In the genomic region with DNA sequence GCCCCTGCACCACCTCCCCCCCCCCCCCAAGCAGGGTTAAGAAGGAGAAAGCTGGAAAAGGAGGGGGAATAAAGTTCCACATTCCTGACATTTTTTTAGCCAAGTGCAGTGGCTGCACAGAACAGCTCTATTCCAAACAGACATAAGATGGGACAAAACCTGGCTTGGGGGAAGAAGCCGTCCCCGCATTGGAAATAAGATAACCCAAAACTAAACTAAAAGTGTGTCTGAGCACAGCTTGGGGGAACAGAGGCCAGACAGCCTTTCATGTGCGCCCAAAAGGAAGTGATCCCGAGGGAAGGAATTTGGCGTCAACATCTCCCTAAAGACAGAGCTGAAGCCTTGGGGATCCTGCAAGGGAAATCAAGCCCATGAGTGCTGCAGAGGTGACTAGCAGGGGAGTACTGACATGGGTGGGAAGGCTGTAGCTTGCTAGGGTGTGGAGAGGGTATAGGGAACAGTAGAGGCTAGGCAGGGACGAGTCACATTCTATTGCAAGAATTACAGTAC, we compare ENCODE assay signal across 9 mouse cellular contexts. TPM values are rescaled to one million over a fixed set of nuclear protein-coding genes. Genes with fewer than 3 reads are reported as not detected.
DNase-seq lines count a peak whose midpoint lies in the region; ATAC-seq and TF ChIP-seq lines count a peak whose summit lies in the region.
"Had no signal": no experiment of that assay in that cellular context is flagged by ENCODE, and none has a peak within 500 bp of the region (broad histone marks: within the 10 kb centered on the region; RNA-seq: fewer than 3 reads in every experiment).

No protein-coding gene starts in this region.

- no peaks in the 10 kb centered on the region for H3K27me3 ChIP-seq in kidney, embryonic 14.5 days (ENCODE audit: control insufficient read depth, insufficient read depth, low read length)
- no peaks in the 10 kb centered on the region for H3K27me3 ChIP-seq in forebrain, embryonic 13.5 days
- no peaks in the 10 kb centered on the region for H3K27me3 ChIP-seq in kidney, postnatal 0 days (ENCODE audit: insufficient read depth, low read length)
- H3K27me3 ChIP-seq in neural tube, embryonic 14.5 days (ENCODE audit: control insufficient read depth, insufficient read depth, low read length) = no peaks in the 10 kb centered on the region
- H3K27me3 ChIP-seq: Patski had no signal

- TF ChIP-seq CTCF in kidney, postnatal 0 days (IDR thresholded peaks at IDR 0.05; ENCODE audit: low read depth) = no peak

- no peak for DNase-seq in kidney, postnatal 14 days
- peak; percentile 74 for DNase-seq in kidney, postnatal 0 days (ENCODE audit: low spot score)
- DNase-seq in left cerebral cortex, adult 9 months (ENCODE audit: low spot score in 2 of 2) = no peak
- DNase-seq in adrenal gland, adult 18-20 months (ENCODE audit: low spot score in 2 of 2) = no peak
- no peak for DNase-seq in gastrocnemius, postnatal 36 days

- intact Hi-C loops in gastrocnemius, postnatal 36 days (cut with DNase I) = loop anchor here (5.0 kb wide), 2 partner anchors 64 to 124 kb away; partner anchors contain the start of gene Efhc1

- peaks cover 46% of the 10 kb centered on the region for H3K4me1 ChIP-seq in kidney, embryonic 14.5 days (ENCODE audit: control insufficient read depth, insufficient read depth, low read length)
- H3K4me1 ChIP-seq in forebrain, embryonic 13.5 days = peaks cover 38% of the 10 kb centered on the region
- peaks cover 47% of the 10 kb centered on the region for H3K4me1 ChIP-seq in kidney, postnatal 0 days (replicated peaks; ENCODE audit: insufficient read depth, low read length)
- 0 out of 2 replicates have a peak, but pooled peaks cover 7% of the 10 kb centered on the region for H3K4me1 ChIP-seq in neural tube, embryonic 14.5 days (ENCODE audit: control insufficient read depth, insufficient read depth, low read length)

- 20% methylated on average over 6 of the region's 6 CpGs for WGBS in kidney, embryonic 14.5 days
- WGBS in forebrain, embryonic 13.5 days = 16% methylated on average over 6 of the region's 6 CpGs
- WGBS in kidney, postnatal 0 days = 9% methylated on average over 6 of the region's 6 CpGs
- WGBS in neural tube, embryonic 14.5 days = 21% methylated on average over 6 of the region's 6 CpGs

- H3K9me3 ChIP-seq in kidney, embryonic 14.5 days (ENCODE audit: control insufficient read depth, low read length) = 0 out of 2 replicates have a peak, but pooled peaks cover 2% of the 10 kb centered on the region
- H3K9me3 ChIP-seq in forebrain, embryonic 13.5 days (replicated peaks) = no peaks in the 10 kb centered on the region
- H3K9me3 ChIP-seq in kidney, postnatal 0 days (replicated peaks; ENCODE audit: low read length) = no peaks in the 10 kb centered on the region
- H3K9me3 ChIP-seq in neural tube, embryonic 14.5 days (ENCODE audit: control insufficient read depth, low read length) = no peaks in the 10 kb centered on the region

- H3K4me3 ChIP-seq in kidney, embryonic 14.5 days (ENCODE audit: low read length) = peak overlapping the region; percentile 17; the same call in 1 of the 2 replicates
- no peak overlapping the region for H3K4me3 ChIP-seq in forebrain, embryonic 13.5 days
- 0 out of 2 replicates have a peak overlapping the region, but pooled peaks have one; percentile 16 for H3K4me3 ChIP-seq in kidney, postnatal 0 days (replicated peaks; ENCODE audit: low read depth, low read length)
- H3K4me3 ChIP-seq in neural tube, embryonic 14.5 days (ENCODE audit: low read depth, low read length) = no peak overlapping the region

- peak overlapping the region; percentile 47; the same call in 1 of the 2 replicates for H3K27ac ChIP-seq in kidney, embryonic 14.5 days (ENCODE audit: low read depth, low read length)
- H3K27ac ChIP-seq in forebrain, embryonic 13.5 days = no peak overlapping the region
- peak overlapping the region; percentile 71 for H3K27ac ChIP-seq in kidney, postnatal 0 days
- H3K27ac ChIP-seq in neural tube, embryonic 14.5 days (ENCODE audit: low read depth, low read length) = no peak overlapping the region

- no peaks in the 10 kb centered on the region for H3K36me3 ChIP-seq in kidney, embryonic 14.5 days (ENCODE audit: control insufficient read depth, insufficient read depth, low read length)
- no peaks in the 10 kb centered on the region for H3K36me3 ChIP-seq in forebrain, embryonic 13.5 days (ENCODE audit: poor library complexity, severe bottlenecking)
- H3K36me3 ChIP-seq in kidney, postnatal 0 days (ENCODE audit: insufficient read depth, low read length) = no peaks in the 10 kb centered on the region
- H3K36me3 ChIP-seq in neural tube, embryonic 14.5 days (ENCODE audit: control insufficient read depth, insufficient read depth, low read length) = no peaks in the 10 kb centered on the region

- no peak for ATAC-seq in kidney, embryonic 14.5 days (ENCODE audit: low FRiP score, low TSS enrichment)
- ATAC-seq in forebrain, embryonic 13.5 days = no peak
- no peak for ATAC-seq in kidney, postnatal 0 days (replicated peaks; ENCODE audit: low FRiP score, low read depth)
- ATAC-seq in neural tube, embryonic 14.5 days (ENCODE audit: low read depth) = no peak
- ATAC-seq: Patski had no signal

- peak overlapping the region; percentile 48 for H3K4me2 ChIP-seq in kidney, embryonic 14.5 days (replicated peaks; ENCODE audit: low read depth, low read length)
- peak overlapping the region; percentile 30 for H3K4me2 ChIP-seq in forebrain, embryonic 13.5 days
- H3K4me2 ChIP-seq in kidney, postnatal 0 days (ENCODE audit: low read length) = peak overlapping the region; percentile 83
- H3K4me2 ChIP-seq in neural tube, embryonic 14.5 days (ENCODE audit: low read depth, low read length) = peak overlapping the region; percentile 27

- H3K9ac ChIP-seq in kidney, embryonic 14.5 days (ENCODE audit: low read depth, low read length) = peak overlapping the region; percentile 8; the same call in 1 of the 2 replicates
- H3K9ac ChIP-seq in forebrain, embryonic 13.5 days = peak overlapping the region; percentile 21; the same call in 1 of the 2 replicates
- 0 out of 2 replicates have a peak overlapping the region, but pooled peaks have one; percentile 18 for H3K9ac ChIP-seq in kidney, postnatal 0 days (ENCODE audit: low read depth, low read length)
- no peak overlapping the region for H3K9ac ChIP-seq in neural tube, embryonic 14.5 days (replicated peaks; ENCODE audit: low read depth, low read length)

RNA-seq across cellular contexts. Expression of gene Tram2, which starts 3.0 kb away (rescaled TPM):
- polyA plus RNA-seq in kidney, embryonic 14.5 days (2014; fragmentation: Nextera tagmentation; extraction: Ambion mirVana) = 9.8 and 12.4 TPM in 2 replicates
- polyA plus RNA-seq in forebrain, embryonic 13.5 days (2015; fragmentation: Nextera tagmentation; extraction: Ambion mirVana) = 2.3 TPM in 2 replicates
- polyA plus RNA-seq in kidney, postnatal 0 days (2015; fragmentation: Nextera tagmentation; extraction: Ambion mirVana) = 7.2 and 8.5 TPM in 2 replicates
- 2.0 and 2.6 TPM in 2 replicates for polyA plus RNA-seq in neural tube, embryonic 14.5 days (2014; fragmentation: Nextera tagmentation; extraction: Ambion mirVana)
- total RNA-seq in adrenal gland, adult 18-20 months (2021) = 1 to 10 TPM; 3.4 to 4.3 TPM
- total RNA-seq in gastrocnemius, postnatal 36 days (2021) = 1 to 10 TPM; 2.7 to 3.9 TPM

Comparison
In these comparisons a context has a peak if more than half of its experiments do, and no peak if none do; other contexts are left out.
1. H3K27ac ChIP-seq: peak in kidney, embryonic 14.5 days (single experiment) and kidney, postnatal 0 days (single experiment); none in forebrain, embryonic 13.5 days (single experiment) and neural tube, embryonic 14.5 days (single experiment).
2. H3K4me2 ChIP-seq: peak in every context shown above with its lines; median percentile 83 in kidney, postnatal 0 days; 48 in kidney, embryonic 14.5 days; 30 in forebrain, embryonic 13.5 days; 27 in neural tube, embryonic 14.5 days.
3. H3K4me3 ChIP-seq: peak in kidney, embryonic 14.5 days (single experiment) and kidney, postnatal 0 days (single experiment); none in forebrain, embryonic 13.5 days (single experiment) and neural tube, embryonic 14.5 days (single experiment).